Mouse (Mus musculus) ES-E14 (cell line): ENCODE measurements at regions not wholly inside any gene's neighbourhood (a gene's known extent, or its start where the extent isn't known, plus 50 kb on each side); places are given as distances from the start of the nearest gene placed in this dataset.

Experiments
- CHD2 ChIP-seq: IDR thresholded peaks from 2 replicates; pipeline ENCODE4 v1.6.1; 2014; ENCODE audit warnings: mild to moderate bottlenecking, low read depth, low read length, inconsistent platforms
- MAFK ChIP-seq: IDR thresholded peaks from 2 replicates; pipeline ENCODE4 v1.6.1; 2014; ENCODE audit warnings: mild to moderate bottlenecking, low read depth, low read length, inconsistent platforms; ENCODE audit not compliant: insufficient read depth
- ZNF384 ChIP-seq: IDR thresholded peaks from 2 replicates; pipeline ENCODE4 v1.6.1; 2012; ENCODE audit warnings: low read depth, low read length, inconsistent platforms

GRCm38 (mm10) chr3:61670874-61671273 lies 305.1 kb upstream of the B430305J03Rik start:
- TF ChIP-seq ZNF384 (no peak), MAFK (no peak), CHD2 (no peak)
